Mouse (Mus musculus) midbrain, embryonic 16.5 days (tissue): ENCODE data around the gene Tcf7. TPM values are rescaled to one million over a fixed set of nuclear protein-coding genes. Genes with fewer than 3 reads are reported as not detected.

Experiments used
- polyA plus RNA-seq: library from polyadenylated mRNA; unstranded; fragments of >200 nt; fragmentation: Nextera tagmentation; extraction: Ambion mirVana; gene quantifications from 2 replicates; pipeline ENCODE4 v1.2.1, GENCODE M21; 2015

The Tcf7 gene
- polyA plus RNA-seq, 1 experiment from 2014 or later = 2.3 TPM

Other genes with a start within 250 kb of the Tcf7 start
- gene Ppp2ca, start 184.3 kb downstream of the Tcf7 start, polyA plus RNA-seq = 122 and 123 TPM in 2 replicates
- gene Olfr1373, start 137.5 kb downstream of the Tcf7 start, polyA plus RNA-seq = not detected in 2 replicates
- gene Olfr1371, start 69.0 kb downstream of the Tcf7 start, polyA plus RNA-seq = not detected in 2 replicates
- 1,072 and 1,120 TPM in 2 replicates for gene Skp1a, start 51.0 kb downstream of the Tcf7 start, polyA plus RNA-seq
- gene Vdac1, start 77.8 kb upstream of the Tcf7 start, polyA plus RNA-seq = 362 and 402 TPM in 2 replicates
- gene 9530068E07Rik, start 113.4 kb upstream of the Tcf7 start, polyA plus RNA-seq = 130 and 138 TPM in 2 replicates